8 mouse cellular contexts compared by ENCODE assay signal in the genomic region with DNA sequence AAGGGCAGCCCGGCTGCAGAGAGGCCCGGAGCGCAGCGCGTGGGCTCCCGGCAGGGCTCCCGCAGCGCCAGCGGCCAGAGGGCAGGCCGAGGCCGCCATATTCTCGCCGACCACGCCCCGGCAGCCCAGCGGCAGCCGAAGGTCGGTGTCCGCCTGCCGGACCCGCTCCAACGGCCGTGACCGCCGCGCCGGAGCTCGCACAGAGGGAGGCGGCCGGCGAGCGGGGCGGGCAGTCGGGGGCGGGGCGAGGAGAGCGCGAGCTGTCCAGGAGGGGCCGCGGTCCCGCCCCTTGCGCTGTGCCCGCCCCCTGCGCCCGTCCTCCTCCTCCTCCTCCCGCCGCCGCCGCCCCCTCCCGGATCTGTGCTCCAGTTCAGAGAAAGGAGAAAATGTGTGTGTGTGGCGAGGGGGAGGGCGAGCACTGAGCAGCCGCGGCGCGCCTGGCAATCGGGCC. TPM values are rescaled to one million over a fixed set of nuclear protein-coding genes. Genes with fewer than 3 reads are reported as not detected.
DNase-seq lines count a peak whose midpoint lies in the region; ATAC-seq and TF ChIP-seq lines count a peak whose summit lies in the region.

No protein-coding gene starts in this region.

- peak overlapping the region; percentile 96 for H3K9ac ChIP-seq in ES-Bruce4 (ENCODE audit: low read depth, poor library complexity, severe bottlenecking)
- peak overlapping the region; percentile 98 for H3K9ac ChIP-seq in forebrain, embryonic 16.5 days (replicated peaks; ENCODE audit: low read depth, low read length)
- peak overlapping the region; percentile 99 for H3K9ac ChIP-seq in lung, embryonic 15.5 days

- no peak for TF ChIP-seq POLR2A in ES-Bruce4 (IDR thresholded peaks at IDR 0.05; ENCODE audit: insufficient read depth, low read length)
- no peak for TF ChIP-seq POLR2A in thymus, adult 2 months (IDR thresholded peaks at IDR 0.05; ENCODE audit: control insufficient read depth, extremely low read depth, insufficient read depth, low read length, poor library complexity)

- H3K4me3 ChIP-seq in ES-Bruce4 (ENCODE audit: low read depth, low read length), result peak overlapping the region; percentile 35
- H3K4me3 ChIP-seq in forebrain, embryonic 16.5 days (replicated peaks; ENCODE audit: low read length), result peak overlapping the region; percentile 81
- peak overlapping the region; percentile 97 for H3K4me3 ChIP-seq in lung, embryonic 15.5 days
- H3K4me3 ChIP-seq in thymus, adult 2 months (ENCODE audit: control insufficient read depth, insufficient read depth, low read length), result peak overlapping the region; percentile 81

- no peaks in the 10 kb centered on the region for H3K4me1 ChIP-seq in ES-Bruce4 (ENCODE audit: control insufficient read depth, insufficient read depth, low read length)
- peaks cover 20% of the 10 kb centered on the region for H3K4me1 ChIP-seq in forebrain, embryonic 16.5 days (replicated peaks; ENCODE audit: control insufficient read depth, insufficient read depth, low read length)
- H3K4me1 ChIP-seq in lung, embryonic 15.5 days, result peaks cover 40% of the 10 kb centered on the region
- H3K4me1 ChIP-seq in thymus, adult 2 months (replicated peaks; ENCODE audit: control insufficient read depth, insufficient read depth, low read length), result peaks cover 8% of the 10 kb centered on the region; the same call in 1 of the 2 replicates

- TF ChIP-seq EP300 in ES-Bruce4 (IDR thresholded peaks at IDR 0.05; ENCODE audit: insufficient read depth, low read depth, low read length), result no peak

- WGBS in forebrain, embryonic 16.5 days, result under 1% methylated on average over 41 of the region's 57 CpGs
- WGBS in lung, embryonic 15.5 days, result 0% methylated on average over 27 of the region's 57 CpGs
- 2% methylated on average over 43 of the region's 57 CpGs for WGBS in thymus, adult 2 months

- peak; percentile 89 for DNase-seq in cerebellum, adult 11-12 months
- DNase-seq in heart, postnatal 36 days, result peak; percentile 88 to 90
- peak; percentile 78 to 84 for DNase-seq in layer of hippocampus, adult 8-10 months (ENCODE audit: low spot score in 2 of 2)
- DNase-seq in ovary, adult 18-20 months (ENCODE audit: low spot score), result peak; percentile 91
- DNase-seq in thymus, adult 2 months, result peak; percentile 85

- H3K4me2 ChIP-seq in forebrain, embryonic 16.5 days (ENCODE audit: low read length), result peak overlapping the region; percentile 76
- peak overlapping the region; percentile 70 for H3K4me2 ChIP-seq in lung, embryonic 15.5 days

- H3K36me3 ChIP-seq in ES-Bruce4 (ENCODE audit: control insufficient read depth, insufficient read depth, low read length, poor library complexity, severe bottlenecking), result no peaks in the 10 kb centered on the region
- H3K36me3 ChIP-seq in forebrain, embryonic 16.5 days (ENCODE audit: control insufficient read depth, insufficient read depth), result no peaks in the 10 kb centered on the region
- H3K36me3 ChIP-seq in lung, embryonic 15.5 days, result no peaks in the 10 kb centered on the region
- no peaks in the 10 kb centered on the region for H3K36me3 ChIP-seq in thymus, adult 2 months (ENCODE audit: control insufficient read depth, insufficient read depth, low read length)

- ATAC-seq in forebrain, embryonic 16.5 days, result peak; percentile 89
- peak; percentile 95 for ATAC-seq in lung, embryonic 15.5 days (ENCODE audit: borderline replicate concordance, extremely low read depth, low FRiP score, low TSS enrichment)

- H3K27me3 ChIP-seq in ES-Bruce4 (ENCODE audit: control insufficient read depth, insufficient read depth, low read length, poor library complexity, severe bottlenecking), result no peaks in the 10 kb centered on the region
- no peaks in the 10 kb centered on the region for H3K27me3 ChIP-seq in forebrain, embryonic 16.5 days (replicated peaks; ENCODE audit: control insufficient read depth, insufficient read depth, low read length)
- no peaks in the 10 kb centered on the region for H3K27me3 ChIP-seq in lung, embryonic 15.5 days
- H3K27me3 ChIP-seq in thymus, adult 2 months (ENCODE audit: control insufficient read depth, insufficient read depth, low read length), result no peaks in the 10 kb centered on the region

- H3K9me3 ChIP-seq in ES-Bruce4 (replicated peaks; ENCODE audit: control insufficient read depth, insufficient read depth, low read length, poor library complexity, severe bottlenecking), result no peaks in the 10 kb centered on the region
- no peaks in the 10 kb centered on the region for H3K9me3 ChIP-seq in forebrain, embryonic 16.5 days (ENCODE audit: control insufficient read depth, low read length)
- H3K9me3 ChIP-seq in lung, embryonic 15.5 days, result no peaks in the 10 kb centered on the region

- TF ChIP-seq CTCF in ES-Bruce4 (IDR thresholded peaks at IDR 0.05; ENCODE audit: low read depth, low read length), result no peak
- no peak for TF ChIP-seq CTCF in thymus, adult 2 months (IDR thresholded peaks at IDR 0.05; ENCODE audit: borderline replicate concordance, control insufficient read depth, extremely low read depth, insufficient read depth, low read length, poor library complexity)

- intact Hi-C loops in heart, postnatal 36 days (cut with DNase I), result loop anchor here (2.0 kb wide), 2 partner anchors 90 to 198 kb away; no protein-coding TSS in a partner anchor

- H3K27ac ChIP-seq in ES-Bruce4 (ENCODE audit: insufficient read depth, low read length), result no peak overlapping the region
- peak overlapping the region; percentile 96 for H3K27ac ChIP-seq in forebrain, embryonic 16.5 days (ENCODE audit: low read length)
- peak overlapping the region; percentile 96 for H3K27ac ChIP-seq in lung, embryonic 15.5 days
- no peak overlapping the region for H3K27ac ChIP-seq in thymus, adult 2 months (ENCODE audit: control insufficient read depth, insufficient read depth, low read length)

RNA-seq across cellular contexts. Expression of a gene that starts 0.3 kb away (rescaled TPM):
- polyA plus RNA-seq in ES-Bruce4 (2011; ENCODE audit: insufficient read depth, insufficient read length, low read depth, missing spikeins), result 37.7 and 47.0 TPM in 2 replicates
- polyA plus RNA-seq in forebrain, embryonic 16.5 days (2015; fragmentation: Nextera tagmentation; extraction: Ambion mirVana), result 105 and 122 TPM in 2 replicates
- 10 to 100 TPM; 22.5 to 23.0 TPM for total RNA-seq in heart, postnatal 36 days (2021)
- total RNA-seq in layer of hippocampus, adult 8-10 months (2022), result 100 to 1,000 TPM; 169 to 195 (median 180) TPM
- 30.6 and 34.3 TPM in 2 replicates for polyA plus RNA-seq in lung, embryonic 15.5 days (2015; fragmentation: Nextera tagmentation; extraction: Ambion mirVana)
- polyA plus RNA-seq in thymus, adult 2 months (2012; rRNA removed), result 7.7 and 8.1 TPM in 2 replicates

Comparison
In these comparisons a context has a peak if more than half of its experiments do, and no peak if none do; other contexts are left out.
1. H3K27ac ChIP-seq: peak in forebrain, embryonic 16.5 days (single experiment) and lung, embryonic 15.5 days (single experiment); none in ES-Bruce4 (single experiment) and thymus, adult 2 months (single experiment).
2. H3K4me3 ChIP-seq: peak in every context shown above with its lines; median percentile 97 in lung, embryonic 15.5 days; 81 in forebrain, embryonic 16.5 days; 81 in thymus, adult 2 months; 35 in ES-Bruce4.
3. Peak in every context shown above with its lines, with median percentiles within 50 percentile points of each other: H3K9ac ChIP-seq and DNase-seq.